Mouse (Mus musculus) bone marrow, adult 2 months (tissue): Measurements from ENCODE around the gene Hhat.

Experiments used
- CTCF ChIP-seq: fragments of 200-500 bp; IDR thresholded peaks from 2 replicates; pipeline ENCODE4 v1.5.1; 2011; ENCODE audit warnings: low read length, control low read depth; ENCODE audit not compliant: control insufficient read depth, insufficient read depth
- POLR2A ChIP-seq: fragments of 200-500 bp; IDR thresholded peaks from 2 replicates; pipeline ENCODE4 v1.6.1; 2011; ENCODE audit warnings: low read depth, mild to moderate bottlenecking, control low read depth, low read length, borderline replicate concordance; ENCODE audit not compliant: control insufficient read depth

GRCm38 (mm10) chr1:192730517-192730916, 40.5 kb downstream of the Hhat start:
- TF ChIP-seq CTCF (no peak), POLR2A (no peak)
